Mouse (Mus musculus) limb, embryonic 15.5 days (tissue): ENCODE measurements at regions not wholly inside any gene's neighbourhood (a gene's known extent, or its start where the extent isn't known, plus 50 kb on each side); places are given as distances from the start of the nearest gene placed in this dataset.
A peak's percentile ranks its signal among the peaks of the same experiment; 100 is the strongest.

Source experiments
- ATAC-seq: fragments of 200-750 bp; cut with Nextera tagmentation; 2 replicates; pipeline ENCODE4 v1.8.0; 2017; ENCODE audit warnings: low read depth, moderate TSS enrichment; ENCODE audit not compliant: insufficient number of reproducible peaks, low FRiP score, low TSS enrichment
- H3K27ac ChIP-seq: fragments of 300-500 bp; sonication (generic); 2 replicates; pipeline ENCODE4 v1.5.1; 2015; ENCODE audit warnings: moderate library complexity, mild to moderate bottlenecking, inconsistent platforms
- H3K27me3 ChIP-seq: fragments of 300-500 bp; sonication (generic); 2 replicates; pipeline ENCODE4 v1.6.1; 2015; ENCODE audit warnings: inconsistent platforms
- H3K36me3 ChIP-seq: fragments of 300-500 bp; sonication (generic); 2 replicates; pipeline ENCODE4 v1.6.1; 2015; ENCODE audit warnings: inconsistent platforms
- H3K4me1 ChIP-seq: fragments of 300-500 bp; sonication (generic); 2 replicates; pipeline ENCODE4 v1.6.1; 2015; ENCODE audit warnings: inconsistent platforms
- H3K4me2 ChIP-seq: fragments of 300-500 bp; sonication (generic); 2 replicates; pipeline ENCODE4 v1.6.1; 2015; ENCODE audit warnings: mild to moderate bottlenecking, inconsistent platforms
- H3K4me3 ChIP-seq: fragments of 300-500 bp; sonication (generic); 2 replicates; pipeline ENCODE4 v1.5.1; 2015; ENCODE audit warnings: mild to moderate bottlenecking, inconsistent platforms
- H3K9ac ChIP-seq: fragments of 300-500 bp; sonication (generic); 2 replicates; pipeline ENCODE4 v1.6.1; 2015; ENCODE audit warnings: inconsistent platforms
- H3K9me3 ChIP-seq: fragments of 300-500 bp; sonication (generic); 2 replicates; pipeline ENCODE4 v1.6.1; 2016; ENCODE audit warnings: inconsistent platforms
- WGBS: fragments of 180-500 bp; shearing (Covaris S2); methylation state at CpG from one replicate; pipeline ENCODE4 v1.1.7; 2015; 5-methylcytosine and 5-hydroxymethylcytosine counted together

GRCm38 (mm10) chr14:24731872-24732525 lies 245.1 kb downstream of the Rps24 start:
- WGBS, result 52% methylated on average over 5 of the region's 5 CpGs
- Histone ChIP-seq H3K9me3 (no peaks in the 10 kb centered on the region), H3K9ac (no peak overlapping the region), H3K27ac (no peak overlapping the region), H3K4me3 (no peak overlapping the region), H3K36me3 (no peaks in the 10 kb centered on the region), H3K4me1 (no peaks in the 10 kb centered on the region), H3K27me3 (no peaks in the 10 kb centered on the region), H3K4me2 (no peak overlapping the region)
- ATAC-seq, result no peak

DNA sequence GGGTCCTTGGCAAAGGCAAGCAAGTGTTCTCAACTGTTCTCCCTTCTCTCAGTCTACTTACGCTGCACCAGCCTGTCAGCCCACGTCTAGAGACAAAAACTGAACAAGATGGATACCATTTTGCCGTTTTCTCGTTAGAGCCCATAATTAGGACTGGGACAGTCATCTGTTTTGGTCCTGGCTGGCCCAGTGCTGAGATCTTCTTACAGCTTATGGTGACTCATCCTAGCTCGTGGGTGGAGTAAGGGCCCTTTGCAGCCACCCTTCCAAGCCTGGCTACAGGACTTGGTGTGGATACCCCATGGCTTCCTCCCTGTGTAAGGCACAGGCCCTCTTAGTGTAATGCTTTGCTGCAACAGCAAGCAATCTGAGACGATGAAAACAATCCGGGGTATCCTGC lies 246.4 kb downstream of the Rps24 start:
- 82% methylated on average over 7 of the region's 7 CpGs for WGBS
- no peak overlapping the region for H3K27ac ChIP-seq

DNA sequence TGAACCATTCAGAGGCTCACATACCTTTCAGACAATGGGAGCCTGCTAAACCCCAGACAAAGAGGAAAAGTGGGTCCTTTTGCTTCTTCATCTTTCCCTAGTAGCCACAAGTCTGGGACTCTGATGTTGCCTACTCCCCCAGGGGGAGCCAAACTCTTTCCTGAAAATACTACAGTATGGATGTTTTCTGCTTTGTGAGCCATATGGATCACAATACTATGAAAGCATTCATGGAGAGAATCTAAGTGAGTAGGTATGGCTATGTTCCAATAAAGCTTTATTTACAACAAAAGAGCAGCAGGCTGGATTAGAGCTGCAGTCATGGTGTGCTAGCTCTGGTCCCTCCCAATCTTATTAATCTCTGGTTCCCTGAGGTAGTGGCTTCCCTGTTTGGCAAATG lies 251.9 kb downstream of the Rps24 start:
- H3K4me3 ChIP-seq, result no peak overlapping the region
- H3K27me3 ChIP-seq, result no peaks in the 10 kb centered on the region
- no peaks in the 10 kb centered on the region for H3K4me1 ChIP-seq
- no peak overlapping the region for H3K9ac ChIP-seq
- no peak for ATAC-seq
- no peak overlapping the region for H3K4me2 ChIP-seq
- no peaks in the 10 kb centered on the region for H3K36me3 ChIP-seq
- no peak overlapping the region for H3K27ac ChIP-seq
- H3K9me3 ChIP-seq, result no peaks in the 10 kb centered on the region

More for the DNA sequence above, 246.4 kb downstream of the Rps24 start:
- H3K27me3 ChIP-seq, result no peaks in the 10 kb centered on the region
- H3K4me2 ChIP-seq, result no peak overlapping the region
- no peak overlapping the region for H3K4me3 ChIP-seq
- no peak for ATAC-seq
- no peak overlapping the region for H3K9ac ChIP-seq
- no peaks in the 10 kb centered on the region for H3K4me1 ChIP-seq
- H3K9me3 ChIP-seq, result no peaks in the 10 kb centered on the region
- no peaks in the 10 kb centered on the region for H3K36me3 ChIP-seq

DNA sequence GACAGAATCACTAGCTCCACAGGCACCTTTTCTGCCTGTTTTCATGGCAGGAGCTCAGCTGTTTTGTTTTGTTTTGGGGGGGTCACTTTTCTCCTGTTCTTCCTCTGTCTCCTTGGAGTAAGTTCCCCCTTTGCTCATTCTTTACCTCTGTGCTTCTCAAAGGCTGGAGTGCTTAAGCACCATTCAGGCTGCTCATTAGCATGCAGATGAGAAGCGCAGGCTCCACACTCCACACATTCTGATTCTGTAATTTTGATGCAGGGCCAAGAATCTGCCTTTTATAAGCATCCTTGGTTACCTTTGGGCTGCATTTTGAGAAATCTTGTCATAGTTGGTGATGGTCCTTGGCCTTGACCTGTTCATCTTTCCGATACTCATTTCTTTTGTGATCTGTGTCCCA lies 257.5 kb downstream of the Rps24 start:
- no peaks in the 10 kb centered on the region for H3K36me3 ChIP-seq
- no peak overlapping the region for H3K4me2 ChIP-seq
- 80% methylated on average over 2 of the region's 2 CpGs for WGBS
- no peak overlapping the region for H3K4me3 ChIP-seq
- H3K27ac ChIP-seq, result no peak overlapping the region
- ATAC-seq, result no peak
- peaks cover 22% of the 10 kb centered on the region for H3K4me1 ChIP-seq
- no peaks in the 10 kb centered on the region for H3K27me3 ChIP-seq
- H3K9me3 ChIP-seq, result no peaks in the 10 kb centered on the region
- H3K9ac ChIP-seq, result no peak overlapping the region

DNA sequence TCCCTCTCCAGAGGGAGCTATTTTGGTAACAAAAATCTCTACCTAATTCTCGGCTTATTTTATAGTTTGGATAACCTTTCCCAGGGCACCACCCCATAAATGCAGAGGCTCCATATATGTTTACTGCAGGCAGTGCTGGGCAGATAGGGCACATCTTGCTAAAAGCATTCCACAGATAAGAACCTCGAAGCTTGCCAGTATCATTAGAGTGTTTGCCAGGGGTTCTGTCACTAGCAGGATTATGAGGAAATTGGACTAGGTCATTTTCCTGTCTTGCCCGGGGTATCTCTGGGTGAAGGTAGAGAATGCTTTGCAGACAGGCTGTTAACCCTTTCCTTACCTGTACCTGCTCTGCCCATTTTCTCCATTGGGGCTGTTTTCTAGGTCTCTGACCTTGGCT lies 258.8 kb downstream of the Rps24 start:
- Histone ChIP-seq H3K4me1 (peaks cover 25% of the 10 kb centered on the region), H3K27ac (no peak overlapping the region), H3K27me3 (no peaks in the 10 kb centered on the region), H3K9me3 (no peaks in the 10 kb centered on the region), H3K36me3 (no peaks in the 10 kb centered on the region), H3K4me2 (no peak overlapping the region), H3K9ac (no peak overlapping the region), H3K4me3 (no peak overlapping the region)
- ATAC-seq, result no peak
- WGBS, result 27% methylated on average over 3 of the region's 3 CpGs

GRCm38 (mm10) chr14:24747471-24747795 lies 260.5 kb downstream of the Rps24 start:
- 35% methylated on average over 4 of the region's 4 CpGs for WGBS
- H3K27me3 ChIP-seq, result no peaks in the 10 kb centered on the region
- H3K4me1 ChIP-seq, result peaks cover 29% of the 10 kb centered on the region
- no peaks in the 10 kb centered on the region for H3K9me3 ChIP-seq
- peak overlapping the region; percentile 76 for H3K27ac ChIP-seq
- H3K4me3 ChIP-seq, result no peak overlapping the region
- no peak overlapping the region for H3K4me2 ChIP-seq
- H3K9ac ChIP-seq, result no peak overlapping the region
- no peak for ATAC-seq
- no peaks in the 10 kb centered on the region for H3K36me3 ChIP-seq

DNA sequence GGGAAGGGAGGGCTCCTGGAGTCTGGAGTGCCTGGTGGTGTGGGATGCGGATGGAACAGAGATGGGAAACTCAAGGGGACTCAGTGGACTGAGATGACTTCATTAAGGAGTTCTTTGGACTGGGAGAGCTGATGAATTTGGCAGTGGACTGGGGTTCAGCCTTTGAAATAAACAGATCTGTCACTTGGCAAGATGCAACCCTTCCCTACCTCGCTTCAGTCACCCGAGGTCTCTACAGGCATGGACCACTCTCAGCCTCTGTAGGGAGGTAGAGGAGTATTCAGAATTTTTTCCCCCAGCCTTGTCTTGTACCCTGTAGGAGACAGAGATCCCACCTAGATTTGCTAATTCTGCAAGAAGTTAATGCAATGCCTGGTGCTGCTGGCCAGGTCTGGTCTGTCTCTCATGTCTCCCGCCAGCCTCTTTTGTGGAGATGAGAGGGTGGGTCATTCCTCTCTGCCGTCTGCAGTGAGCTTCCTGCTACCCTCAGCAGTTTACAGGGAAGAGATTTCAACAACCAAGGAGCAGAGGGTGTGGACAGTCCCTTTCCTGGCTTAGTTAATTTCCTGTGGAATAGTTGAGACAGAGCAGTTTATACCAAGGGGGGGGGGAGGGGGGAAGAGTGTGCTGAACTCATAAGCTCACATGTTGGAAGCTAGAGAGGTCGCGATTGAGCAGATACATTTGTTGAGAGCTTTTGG lies 261.0 kb downstream of the Rps24 start:
- H3K27ac ChIP-seq, result peak overlapping the region; percentile 76
- peak; percentile 71; the same call in 1 of the 2 replicates for ATAC-seq
- H3K36me3 ChIP-seq, result no peaks in the 10 kb centered on the region
- H3K9ac ChIP-seq, result no peak overlapping the region
- no peaks in the 10 kb centered on the region for H3K27me3 ChIP-seq
- peaks cover 29% of the 10 kb centered on the region for H3K4me1 ChIP-seq
- H3K4me3 ChIP-seq, result no peak overlapping the region
- H3K4me2 ChIP-seq, result no peak overlapping the region
- WGBS, result 36% methylated on average over 7 of the region's 7 CpGs
- no peaks in the 10 kb centered on the region for H3K9me3 ChIP-seq

GRCm38 (mm10) chr14:24748497-24748862 lies 261.6 kb downstream of the Rps24 start:
- no peaks in the 10 kb centered on the region for H3K27me3 ChIP-seq
- H3K9ac ChIP-seq, result no peak overlapping the region
- H3K4me3 ChIP-seq, result no peak overlapping the region
- no peaks in the 10 kb centered on the region for H3K9me3 ChIP-seq
- WGBS, result 65% methylated on average over 2 of the region's 2 CpGs
- no peak overlapping the region for H3K4me2 ChIP-seq
- peaks cover 29% of the 10 kb centered on the region for H3K4me1 ChIP-seq
- no peaks in the 10 kb centered on the region for H3K36me3 ChIP-seq
- no peak for ATAC-seq
- H3K27ac ChIP-seq, result no peak overlapping the region

DNA sequence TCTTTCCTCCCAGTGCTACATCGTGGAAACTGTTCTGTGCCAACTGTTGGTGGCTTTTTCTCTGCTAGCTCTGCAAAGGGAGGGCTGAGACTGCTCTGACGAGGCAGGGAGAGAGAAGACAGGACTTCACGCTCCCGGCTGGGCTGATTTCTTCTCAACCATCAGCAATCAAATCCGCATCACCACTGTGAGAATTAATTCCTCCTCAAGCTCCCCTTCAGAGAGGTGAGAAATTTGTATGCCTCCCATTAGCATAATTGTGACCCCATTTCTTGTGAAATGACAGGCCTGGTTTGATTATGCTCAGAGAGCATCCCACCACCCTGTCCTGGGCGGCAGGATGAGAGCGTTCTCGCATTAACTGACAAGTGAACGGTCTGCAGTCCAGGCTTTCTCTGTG lies 262.4 kb downstream of the Rps24 start:
- Histone ChIP-seq H3K27ac (no peak overlapping the region), H3K9ac (no peak overlapping the region), H3K4me3 (no peak overlapping the region), H3K9me3 (no peaks in the 10 kb centered on the region), H3K36me3 (no peaks in the 10 kb centered on the region), H3K4me1 (peaks cover 29% of the 10 kb centered on the region), H3K27me3 (no peaks in the 10 kb centered on the region), H3K4me2 (no peak overlapping the region)
- ATAC-seq, result no peak
- 71% methylated on average over 9 of the region's 9 CpGs for WGBS

DNA sequence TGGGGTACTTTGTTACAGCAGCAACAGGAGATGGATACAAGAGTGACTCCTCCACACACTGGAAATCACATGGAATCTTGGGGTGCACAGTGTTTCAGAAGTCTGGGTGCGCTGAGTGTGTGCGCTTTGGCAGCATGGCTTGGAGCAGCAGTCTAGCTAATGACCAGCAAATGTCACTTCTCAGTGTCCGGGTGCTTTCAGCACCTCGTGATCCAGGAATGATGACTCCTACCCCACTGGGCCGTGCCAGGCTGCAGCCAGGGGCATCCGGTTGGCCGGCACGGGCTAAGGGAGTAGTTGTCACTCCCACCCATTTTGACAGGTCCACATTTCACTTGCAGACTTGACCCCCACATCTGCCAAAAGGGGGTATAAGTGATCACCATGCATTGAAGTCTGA lies 264.3 kb downstream of the Rps24 start:
- H3K4me3 ChIP-seq, result no peak overlapping the region
- peaks cover 29% of the 10 kb centered on the region for H3K4me1 ChIP-seq
- H3K27ac ChIP-seq, result no peak overlapping the region
- H3K4me2 ChIP-seq, result no peak overlapping the region
- no peaks in the 10 kb centered on the region for H3K9me3 ChIP-seq
- no peaks in the 10 kb centered on the region for H3K27me3 ChIP-seq
- 84% methylated on average over 8 of the region's 8 CpGs for WGBS
- H3K9ac ChIP-seq, result no peak overlapping the region
- ATAC-seq, result no peak
- no peaks in the 10 kb centered on the region for H3K36me3 ChIP-seq

DNA sequence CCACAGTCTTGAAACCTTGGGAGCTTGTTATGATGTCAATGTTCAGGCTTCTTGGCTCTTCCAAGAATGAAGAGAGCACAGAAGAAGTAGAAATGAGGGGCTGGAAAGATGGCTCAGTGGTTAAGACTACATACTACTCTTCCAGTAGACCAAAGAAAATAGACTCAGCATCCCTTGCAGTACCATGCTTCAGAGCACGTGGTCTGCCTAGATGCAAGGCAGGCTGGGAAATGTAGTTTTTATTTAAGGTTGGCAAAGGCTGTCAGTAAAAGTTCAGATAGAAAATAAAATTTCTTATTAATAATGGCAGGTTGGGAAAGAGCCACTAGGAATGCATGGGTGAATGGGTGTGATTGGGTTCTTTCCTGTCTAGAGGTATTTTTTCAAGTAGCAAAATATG lies 267.8 kb downstream of the Rps24 start:
- peaks cover 19% of the 10 kb centered on the region for H3K4me1 ChIP-seq
- no peak overlapping the region for H3K27ac ChIP-seq
- 50% methylated on average over 1 of the region's 1 CpGs for WGBS
- no peak for ATAC-seq
- no peak overlapping the region for H3K9ac ChIP-seq
- no peak overlapping the region for H3K4me3 ChIP-seq
- H3K9me3 ChIP-seq, result no peaks in the 10 kb centered on the region
- H3K27me3 ChIP-seq, result no peaks in the 10 kb centered on the region
- H3K4me2 ChIP-seq, result no peak overlapping the region
- no peaks in the 10 kb centered on the region for H3K36me3 ChIP-seq

DNA sequence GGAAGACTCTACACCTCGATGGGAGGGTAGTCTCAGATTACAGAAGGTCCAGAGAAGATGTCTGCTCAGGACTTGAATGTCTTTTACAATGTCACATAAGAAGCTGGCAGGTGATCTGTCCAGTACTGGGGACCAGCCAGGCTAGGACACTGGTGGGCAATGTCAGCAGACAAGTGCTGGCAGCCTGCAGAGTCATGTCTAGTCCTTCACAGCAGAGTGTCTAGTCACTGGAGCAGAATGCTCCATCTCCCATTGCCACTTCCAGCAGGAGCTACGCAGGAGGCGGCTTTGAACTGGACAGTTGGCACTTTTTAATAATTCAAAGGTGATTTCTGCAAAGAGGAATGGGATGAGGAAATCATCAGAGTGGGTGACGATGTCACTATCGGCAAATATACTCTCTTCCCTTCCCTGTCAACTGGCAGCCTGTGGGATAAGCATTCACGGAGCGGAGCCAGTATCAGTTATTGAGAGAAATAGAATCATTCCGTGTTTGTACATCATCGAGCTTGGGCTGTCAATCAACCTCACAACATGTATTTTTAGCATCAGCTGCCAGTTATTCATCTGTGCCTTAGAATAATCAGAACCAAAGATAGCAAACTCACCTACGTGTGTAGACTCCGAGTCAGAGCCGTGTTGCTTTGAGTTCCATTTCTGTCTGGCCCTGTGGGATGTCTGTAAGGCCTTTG lies 268.6 kb downstream of the Rps24 start:
- H3K36me3 ChIP-seq, result no peaks in the 10 kb centered on the region
- no peak overlapping the region for H3K27ac ChIP-seq
- no peaks in the 10 kb centered on the region for H3K27me3 ChIP-seq
- H3K9ac ChIP-seq, result no peak overlapping the region
- peaks cover 20% of the 10 kb centered on the region for H3K4me1 ChIP-seq
- no peak overlapping the region for H3K4me3 ChIP-seq
- no peak for ATAC-seq
- WGBS, result 87% methylated on average over 12 of the region's 12 CpGs
- H3K4me2 ChIP-seq, result no peak overlapping the region
- no peaks in the 10 kb centered on the region for H3K9me3 ChIP-seq
